Mouse (Mus musculus) kidney, embryonic 16.5 days (tissue): ENCODE results near the gene Fgfr2. TPM values are rescaled to one million over a fixed set of nuclear protein-coding genes. Genes with fewer than 3 reads are reported as not detected.
A peak's percentile ranks its signal among the peaks of the same experiment; 100 is the strongest.

ENCODE experiments used
- ATAC-seq: fragments of 200-750 bp; cut with Nextera tagmentation; 2 replicates; pipeline ENCODE4 v1.8.0; 2017; ENCODE audit warnings: moderate TSS enrichment; ENCODE audit not compliant: low FRiP score, low TSS enrichment
- H3K27ac ChIP-seq: fragments of 300-500 bp; sonication (generic); 2 replicates; pipeline ENCODE4 v1.5.1; 2014; ENCODE audit warnings: low read length
- H3K27me3 ChIP-seq: fragments of 300-500 bp; sonication (generic); 2 replicates; pipeline ENCODE4 v1.6.1; 2014; ENCODE audit warnings: low read length, control low read depth, mixed read lengths; ENCODE audit not compliant: insufficient read depth
- H3K36me3 ChIP-seq: fragments of 300-500 bp; sonication (generic); 2 replicates; pipeline ENCODE4 v1.6.1; 2014; ENCODE audit warnings: low read length, control low read depth, mixed read lengths; ENCODE audit not compliant: insufficient read depth
- H3K4me1 ChIP-seq: fragments of 300-500 bp; sonication (generic); 2 replicates; pipeline ENCODE4 v1.6.1; 2014; ENCODE audit warnings: low read length, control low read depth, mixed read lengths; ENCODE audit not compliant: insufficient read depth
- H3K4me2 ChIP-seq: fragments of 300-500 bp; sonication (generic); replicated peaks from 2 replicates; pipeline ENCODE4 v1.6.1; 2014; ENCODE audit warnings: low read depth, low read length
- H3K4me3 ChIP-seq: fragments of 300-500 bp; sonication (generic); 2 replicates; pipeline ENCODE4 v1.5.1; 2014; ENCODE audit warnings: mild to moderate bottlenecking, low read length
- H3K9ac ChIP-seq: fragments of 300-500 bp; sonication (generic); replicated peaks from 2 replicates; pipeline ENCODE4 v1.6.1; 2014; ENCODE audit warnings: low read length
- H3K9me3 ChIP-seq: fragments of 300-500 bp; sonication (generic); 2 replicates; pipeline ENCODE4 v1.6.1; 2016; ENCODE audit warnings: low read length, control low read depth
- WGBS: fragments of 180-500 bp; shearing (Covaris S2); extraction: QIAGEN DNeasy Blood & Tissue Kit; methylation state at CpG from one replicate; pipeline ENCODE4 v1.1.7; 2014; 5-methylcytosine and 5-hydroxymethylcytosine counted together
- polyA plus RNA-seq: library from polyadenylated mRNA; unstranded; fragments of >200 nt; fragmentation: Nextera tagmentation; extraction: Ambion mirVana; gene quantifications from 2 replicates; pipeline ENCODE4 v1.2.1, GENCODE M21; 2015

Fgfr2 gene
- polyA plus RNA-seq, 1 experiment from 2014 or later: 118 TPM

DNA sequence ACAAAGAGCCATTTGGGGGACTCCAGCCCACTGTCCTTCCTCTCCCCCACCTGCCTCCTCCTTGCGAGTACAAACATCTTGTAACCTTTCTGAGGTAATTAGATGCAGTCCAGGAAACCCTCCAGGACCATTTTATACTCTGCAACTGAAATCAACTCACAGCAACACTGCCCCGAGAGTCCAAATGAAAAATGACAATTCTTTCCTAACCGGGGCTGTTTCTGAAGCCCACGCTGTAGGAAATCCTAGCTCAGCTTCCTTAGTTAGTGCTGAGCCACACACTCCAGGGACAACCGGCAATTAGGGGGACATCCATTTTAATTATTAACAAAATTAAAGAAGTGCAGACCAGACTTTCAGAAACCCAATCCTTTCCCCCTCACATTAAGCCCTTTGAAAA lies 2863.1 kb downstream of the Fgfr2 start:
- H3K9ac ChIP-seq: peak overlapping the region; percentile 75
- no peaks in the 10 kb centered on the region for H3K27me3 ChIP-seq
- peak overlapping the region; percentile 83 for H3K4me2 ChIP-seq
- H3K9me3 ChIP-seq: no peaks in the 10 kb centered on the region
- peaks cover 86% of the 10 kb centered on the region for H3K4me1 ChIP-seq
- no peak for ATAC-seq
- peak overlapping the region; percentile 92 for H3K4me3 ChIP-seq
- peaks cover 5% of the 10 kb centered on the region; the same call in 1 of the 2 replicates for H3K36me3 ChIP-seq
- peak overlapping the region; percentile 31 for H3K27ac ChIP-seq
- 19% methylated on average over 5 of the region's 5 CpGs for WGBS

DNA sequence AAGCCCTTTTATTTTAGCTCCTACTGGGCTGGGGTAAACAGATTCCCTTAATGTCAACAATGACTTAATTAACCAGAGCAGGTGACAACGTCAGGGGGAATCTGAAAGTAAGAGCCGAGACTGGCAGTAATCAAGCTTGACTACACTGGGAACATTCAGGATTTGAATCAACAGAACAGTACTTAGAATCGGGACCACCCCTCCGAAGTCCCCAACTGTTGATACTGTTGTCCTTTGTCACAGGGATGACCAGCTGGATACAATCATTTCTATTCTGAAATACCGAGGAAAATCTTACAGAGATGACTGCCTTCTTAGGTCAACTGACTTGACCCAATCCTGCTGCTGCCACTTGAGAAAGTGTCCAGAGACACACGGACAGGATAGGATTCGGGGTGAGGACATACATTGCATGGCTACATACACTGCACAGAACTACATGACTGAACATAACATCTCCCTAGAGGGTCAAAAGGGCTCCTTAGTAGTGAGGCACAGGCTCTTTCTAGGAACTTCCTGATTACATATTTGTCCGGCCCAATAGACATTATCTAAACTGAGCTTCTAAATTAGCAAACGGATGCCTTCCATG lies 2864.3 kb downstream of the Fgfr2 start:
- Histone ChIP-seq H3K27ac (peak overlapping the region; percentile 49), H3K9ac (peak overlapping the region; percentile 40), H3K4me2 (peak overlapping the region; percentile 83), H3K27me3 (no peaks in the 10 kb centered on the region), H3K9me3 (no peaks in the 10 kb centered on the region), H3K4me1 (peaks cover 89% of the 10 kb centered on the region), H3K36me3 (peaks cover 5% of the 10 kb centered on the region; the same call in 1 of the 2 replicates), H3K4me3 (peak overlapping the region; percentile 5)
- WGBS: 23% methylated on average over 9 of the region's 9 CpGs
- peak; percentile 39; the same call in 1 of the 2 replicates for ATAC-seq

- H3K27ac ChIP-seq: peak overlapping the region; percentile 49
- H3K4me2 ChIP-seq: peak overlapping the region; percentile 83
- peak; percentile 53 for ATAC-seq
- H3K4me1 ChIP-seq: peaks cover 89% of the 10 kb centered on the region
- WGBS: 26% methylated on average over 8 of the region's 8 CpGs
- peaks cover 5% of the 10 kb centered on the region; the same call in 1 of the 2 replicates for H3K36me3 ChIP-seq
- peak overlapping the region; percentile 33 for H3K9ac ChIP-seq
- peak overlapping the region; percentile 5 for H3K4me3 ChIP-seq
- no peaks in the 10 kb centered on the region for H3K27me3 ChIP-seq
- H3K9me3 ChIP-seq: no peaks in the 10 kb centered on the region
Measured at GRCm38 (mm10) chr7:130257991-130258703, 2865.0 kb downstream of the Fgfr2 start.

DNA sequence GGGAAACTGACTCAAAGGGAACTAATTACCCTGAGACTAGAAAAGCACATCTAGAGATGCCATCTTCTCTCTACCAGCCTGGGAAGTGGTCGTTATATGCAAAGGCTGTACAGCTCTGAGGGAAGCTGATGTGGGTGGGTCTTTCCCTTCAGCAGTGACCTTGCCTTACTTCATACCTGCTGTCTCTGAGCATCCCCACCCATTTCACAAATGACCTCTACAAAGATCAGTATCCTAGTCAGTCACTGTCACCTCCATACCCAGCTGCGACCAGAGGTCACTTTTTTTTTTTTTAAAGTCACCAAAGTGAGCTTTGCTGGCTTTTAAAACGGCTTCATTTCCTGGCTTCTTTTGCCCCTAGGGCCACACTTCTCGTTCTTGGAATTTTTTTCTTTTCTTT lies 2869.9 kb downstream of the Fgfr2 start:
- peaks cover 91% of the 10 kb centered on the region for H3K4me1 ChIP-seq
- no peak for ATAC-seq

GRCm38 (mm10) chr7:130251936-130252523 lies 2871.1 kb downstream of the Fgfr2 start:
- Histone ChIP-seq H3K4me2 (no peak overlapping the region), H3K36me3 (no peaks in the 10 kb centered on the region), H3K4me1 (peaks cover 91% of the 10 kb centered on the region), H3K9ac (no peak overlapping the region), H3K9me3 (no peaks in the 10 kb centered on the region), H3K4me3 (no peak overlapping the region), H3K27me3 (no peaks in the 10 kb centered on the region), H3K27ac (peak overlapping the region; percentile 55)
- ATAC-seq: no peak
- 60% methylated on average over 3 of the region's 3 CpGs for WGBS

More for the DNA sequence above, 2869.9 kb downstream of the Fgfr2 start:
- Histone ChIP-seq H3K9ac (no peak overlapping the region), H3K9me3 (no peaks in the 10 kb centered on the region), H3K27ac (no peak overlapping the region), H3K4me2 (no peak overlapping the region), H3K36me3 (no peaks in the 10 kb centered on the region), H3K4me3 (no peak overlapping the region), H3K27me3 (no peaks in the 10 kb centered on the region)
- 41% methylated on average over 4 of the region's 4 CpGs for WGBS

DNA sequence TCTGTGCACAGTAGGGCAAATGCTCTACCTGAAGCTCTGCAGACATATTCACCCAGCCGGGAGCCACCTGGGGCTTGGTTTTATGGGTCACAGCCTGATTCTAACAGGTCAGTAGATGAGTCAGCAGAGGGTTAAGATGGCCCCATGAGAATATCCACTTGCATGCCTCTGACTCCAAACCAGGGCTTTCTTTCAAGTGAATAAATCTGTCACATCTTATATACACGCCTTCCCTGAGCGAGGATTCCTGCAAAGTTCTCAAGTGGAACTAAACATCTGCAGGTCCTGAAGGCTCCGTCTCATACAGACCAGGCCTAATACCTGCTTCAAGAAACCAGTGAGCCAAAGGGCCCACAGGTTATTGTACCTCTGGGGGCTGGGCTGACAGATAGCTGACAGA lies 2872.2 kb downstream of the Fgfr2 start:
- Histone ChIP-seq H3K27ac (peak overlapping the region; percentile 58), H3K27me3 (no peaks in the 10 kb centered on the region), H3K9ac (0 out of 2 replicates have a peak overlapping the region, but pooled peaks have one; percentile 40), H3K9me3 (no peaks in the 10 kb centered on the region), H3K4me1 (peaks cover 91% of the 10 kb centered on the region), H3K4me2 (no peak overlapping the region), H3K4me3 (no peak overlapping the region), H3K36me3 (no peaks in the 10 kb centered on the region)
- ATAC-seq: peak; percentile 70; the same call in 1 of the 2 replicates
- 19% methylated on average over 4 of the region's 4 CpGs for WGBS

GRCm38 (mm10) chr7:130248403-130248802 lies 2874.7 kb downstream of the Fgfr2 start:
- 48% methylated on average over 7 of the region's 7 CpGs for WGBS
- Histone ChIP-seq H3K9ac (0 out of 2 replicates have a peak overlapping the region, but pooled peaks have one; percentile 19), H3K27me3 (no peaks in the 10 kb centered on the region), H3K36me3 (no peaks in the 10 kb centered on the region), H3K9me3 (no peaks in the 10 kb centered on the region), H3K27ac (no peak overlapping the region), H3K4me2 (no peak overlapping the region), H3K4me1 (peaks cover 87% of the 10 kb centered on the region), H3K4me3 (no peak overlapping the region)
- no peak for ATAC-seq

GRCm38 (mm10) chr7:130247831-130248230 lies 2875.3 kb downstream of the Fgfr2 start:
- H3K27ac ChIP-seq: no peak overlapping the region

GRCm38 (mm10) chr7:130246483-130246882 lies 2876.7 kb downstream of the Fgfr2 start:
- H3K9me3 ChIP-seq: no peaks in the 10 kb centered on the region
- H3K4me3 ChIP-seq: no peak overlapping the region
- H3K27me3 ChIP-seq: no peaks in the 10 kb centered on the region
- 0 out of 2 replicates have a peak, but pooled peaks have one; percentile 35 for ATAC-seq
- no peak overlapping the region for H3K4me2 ChIP-seq
- no peak overlapping the region for H3K9ac ChIP-seq
- no peaks in the 10 kb centered on the region for H3K36me3 ChIP-seq
- no peak overlapping the region for H3K27ac ChIP-seq
- peaks cover 79% of the 10 kb centered on the region for H3K4me1 ChIP-seq
- WGBS: 46% methylated on average over 7 of the region's 7 CpGs

More at GRCm38 (mm10) chr7:130247831-130248230, 2875.3 kb downstream of the Fgfr2 start:
- H3K4me3 ChIP-seq: no peak overlapping the region
- no peaks in the 10 kb centered on the region for H3K36me3 ChIP-seq
- ATAC-seq: no peak
- 67% methylated on average over 10 of the region's 10 CpGs for WGBS
- H3K4me1 ChIP-seq: peaks cover 83% of the 10 kb centered on the region
- H3K9ac ChIP-seq: no peak overlapping the region
- no peaks in the 10 kb centered on the region for H3K9me3 ChIP-seq
- no peak overlapping the region for H3K4me2 ChIP-seq
- no peaks in the 10 kb centered on the region for H3K27me3 ChIP-seq
